Mouse (Mus musculus) kidney, postnatal 0 days (tissue): ENCODE data around the gene Kcng3. TPM values are rescaled to one million over a fixed set of nuclear protein-coding genes. Genes with fewer than 3 reads are reported as not detected.

Source experiments
- ATAC-seq: fragments of 200-750 bp; cut with Nextera tagmentation; replicated peaks from 2 replicates; pipeline ENCODE4 v1.8.0; 2017; ENCODE audit warnings: low read depth, moderate number of reproducible peaks, moderate TSS enrichment, moderate library complexity; ENCODE audit not compliant: low FRiP score
- DNase-seq: peaks from one replicate; pipeline ENCODE4 v3.0.0-alpha.2; 2016; ENCODE audit warnings: low spot score
- H3K27ac ChIP-seq: fragments of 300-500 bp; sonication (generic); 2 replicates; pipeline ENCODE4 v1.5.1; 2014; ENCODE audit warnings: mild to moderate bottlenecking
- H3K27me3 ChIP-seq: fragments of 300-500 bp; sonication (generic); 2 replicates; pipeline ENCODE4 v1.6.1; 2014; ENCODE audit warnings: low read length, mixed read lengths; ENCODE audit not compliant: insufficient read depth
- H3K36me3 ChIP-seq: fragments of 300-500 bp; sonication (generic); 2 replicates; pipeline ENCODE4 v1.6.1; 2014; ENCODE audit warnings: low read length, mixed read lengths; ENCODE audit not compliant: insufficient read depth
- H3K4me1 ChIP-seq: fragments of 300-500 bp; sonication (generic); replicated peaks from 2 replicates; pipeline ENCODE4 v1.6.1; 2014; ENCODE audit warnings: antibody characterized with exemption, low read length, mixed read lengths; ENCODE audit not compliant: insufficient read depth
- H3K4me2 ChIP-seq: fragments of 300-500 bp; sonication (generic); 2 replicates; pipeline ENCODE4 v1.6.1; 2014; ENCODE audit warnings: mild to moderate bottlenecking, low read length, moderate library complexity, mixed read lengths
- H3K4me3 ChIP-seq: fragments of 300-500 bp; sonication (generic); replicated peaks from 2 replicates; pipeline ENCODE4 v1.5.1; 2014; ENCODE audit warnings: low read depth, low read length
- H3K9ac ChIP-seq: fragments of 300-500 bp; sonication (generic); 2 replicates; pipeline ENCODE4 v1.6.1; 2014; ENCODE audit warnings: low read depth, low read length
- H3K9me3 ChIP-seq: fragments of 300-500 bp; sonication (generic); replicated peaks from 2 replicates; pipeline ENCODE4 v1.6.1; 2016; ENCODE audit warnings: low read length, inconsistent platforms, mixed read lengths
- CTCF ChIP-seq: IDR thresholded peaks from 2 replicates; pipeline ENCODE4 v1.5.1; 2016; ENCODE audit warnings: antibody characterized with exemption, low read depth, mild to moderate bottlenecking, moderate library complexity
- WGBS: fragments of 180-500 bp; shearing (Covaris S2); extraction: QIAGEN DNeasy Blood & Tissue Kit; methylation state at CpG from one replicate; pipeline ENCODE4 v1.1.7; 2014; 5-methylcytosine and 5-hydroxymethylcytosine counted together
- polyA plus RNA-seq: library from polyadenylated mRNA; unstranded; fragments of >200 nt; fragmentation: Nextera tagmentation; extraction: Ambion mirVana; gene quantifications from 2 replicates; pipeline ENCODE4 v1.2.1, GENCODE M21; 2015

The Kcng3 gene
- polyA plus RNA-seq, 1 experiment from 2014 or later: 0.08 TPM

GRCm38 (mm10) chr17:83539262-83540037, 92.2 kb downstream of the Kcng3 start:
- Histone ChIP-seq H3K36me3 (no peaks in the 10 kb centered on the region), H3K9me3 (no peaks in the 10 kb centered on the region), H3K9ac (no peak overlapping the region), H3K4me3 (no peak overlapping the region), H3K27ac (no peak overlapping the region), H3K27me3 (no peaks in the 10 kb centered on the region), H3K4me1 (0 out of 2 replicates have a peak, but pooled peaks cover 4% of the 10 kb centered on the region), H3K4me2 (no peak overlapping the region)
- ATAC-seq (peak; percentile 81), DNase-seq (peak; percentile 83)
- 28% methylated on average over 12 of the region's 12 CpGs for WGBS
- TF ChIP-seq CTCF: no peak

- no peaks in the 10 kb centered on the region for H3K9me3 ChIP-seq
- H3K27ac ChIP-seq: no peak overlapping the region
- no peak overlapping the region for H3K4me2 ChIP-seq
- H3K4me1 ChIP-seq: 0 out of 2 replicates have a peak, but pooled peaks cover 4% of the 10 kb centered on the region
- no peaks in the 10 kb centered on the region for H3K27me3 ChIP-seq
- 33% methylated on average over 1 of the region's 1 CpGs for WGBS
- no peak overlapping the region for H3K4me3 ChIP-seq
- no peak overlapping the region for H3K9ac ChIP-seq
- no peaks in the 10 kb centered on the region for H3K36me3 ChIP-seq
- DNase-seq (peak; percentile 79), ATAC-seq (peak; percentile 74)
- no peak for TF ChIP-seq CTCF
Observed at GRCm38 (mm10) chr17:83538694-83539093, 93.0 kb downstream of the Kcng3 start.

GRCm38 (mm10) chr17:83538141-83538540, 93.6 kb downstream of the Kcng3 start:
- DNase-seq (no peak), ATAC-seq (no peak)
- H3K27ac ChIP-seq: no peak overlapping the region
- WGBS: 67% methylated on average over 9 of the region's 9 CpGs
- H3K4me2 ChIP-seq: no peak overlapping the region
- H3K36me3 ChIP-seq: no peaks in the 10 kb centered on the region
- no peaks in the 10 kb centered on the region for H3K9me3 ChIP-seq
- H3K4me3 ChIP-seq: no peak overlapping the region
- H3K4me1 ChIP-seq: 0 out of 2 replicates have a peak, but pooled peaks cover 4% of the 10 kb centered on the region
- no peak for TF ChIP-seq CTCF
- no peaks in the 10 kb centered on the region for H3K27me3 ChIP-seq
- H3K9ac ChIP-seq: no peak overlapping the region

Other genes with a start within 250 kb of the Kcng3 start
- gene Cox7a2l, start 114.6 kb downstream of the Kcng3 start, polyA plus RNA-seq: 258 and 279 TPM in 2 replicates
- 42.2 and 45.0 TPM in 2 replicates for gene Mta3, start 74.3 kb upstream of the Kcng3 start, polyA plus RNA-seq
- gene Haao, start 216.1 kb upstream of the Kcng3 start, polyA plus RNA-seq: 4.9 and 6.3 TPM in 2 replicates